Mouse (Mus musculus): ENCODE data around the gene Sppl3. TPM values are rescaled to one million over a fixed set of nuclear protein-coding genes. Genes with fewer than 3 reads are reported as not detected.

Gene Sppl3
- 89.8 and 91.5 TPM in 2 replicates for polyA plus RNA-seq (2012; rRNA removed)

GRCm38 (mm10) chr5:115010577-115011216, at the start of gene Sppl3:
Sppl3 (plus strand) TSS chr5:115011137.

GRCm38 (mm10) chr5:114970824-114971227, 40.1 kb upstream of the Sppl3 start, which contains the start of gene Hnf1a:
Hnf1a (minus strand) TSS chr5:114971094.

GRCm38 (mm10) chr5:115098195-115098594, 87.3 kb downstream of the Sppl3 start, which contains the start of gene Gm10401:
Gm10401 (minus strand) TSS chr5:115098295.

GRCm38 (mm10) chr5:115118961-115119570, 108.1 kb downstream of the Sppl3 start, which contains the start of gene Acads:
Acads (minus strand) TSS chr5:115119346.

GRCm38 (mm10) chr5:115134234-115135165, 123.6 kb downstream of the Sppl3 start, which contains the start of gene Unc119b:
Unc119b (minus strand) TSS chr5:115134975.

Other genes with a start within 250 kb of the Sppl3 start
- 57.2 and 57.7 TPM in 2 replicates for gene Ankrd13a, start 236.5 kb upstream of the Sppl3 start, polyA plus RNA-seq (2012; rRNA removed)
- gene Git2, start 235.6 kb upstream of the Sppl3 start, polyA plus RNA-seq (2012; rRNA removed) = 54.3 and 57.1 TPM in 2 replicates
- 197 and 217 TPM in 2 replicates for gene 1500011B03Rik, start 187.7 kb upstream of the Sppl3 start, polyA plus RNA-seq (2012; rRNA removed)
- gene 4930519G04Rik, start 157.5 kb upstream of the Sppl3 start, polyA plus RNA-seq (2012; rRNA removed) = not detected in 2 replicates
- 1.2 and 1.3 TPM in 2 replicates for gene Gm9936, start 152.5 kb upstream of the Sppl3 start, polyA plus RNA-seq (2012; rRNA removed)
- gene Oasl2, start 114.2 kb upstream of the Sppl3 start, polyA plus RNA-seq (2012; rRNA removed) = 7.0 and 9.1 TPM in 2 replicates
- gene Oasl1, start 87.9 kb upstream of the Sppl3 start, polyA plus RNA-seq (2012; rRNA removed) = 1.8 and 2.8 TPM in 2 replicates
- 76.5 and 77.6 TPM in 2 replicates for gene 2210016L21Rik, start 69.0 kb upstream of the Sppl3 start, polyA plus RNA-seq (2012; rRNA removed)
- gene Hnf1a, start 40.0 kb upstream of the Sppl3 start, polyA plus RNA-seq (2012; rRNA removed) = not detected in 2 replicates
- gene Gm10401, start 87.2 kb downstream of the Sppl3 start, polyA plus RNA-seq (2012; rRNA removed) = 0.19 and 0.20 TPM in 2 replicates
- 29.9 and 30.9 TPM in 2 replicates for gene Acads, start 108.2 kb downstream of the Sppl3 start, polyA plus RNA-seq (2012; rRNA removed)
- gene Unc119b, start 123.8 kb downstream of the Sppl3 start, polyA plus RNA-seq (2012; rRNA removed) = 46.4 and 52.1 TPM in 2 replicates
- 69.9 and 98.4 TPM in 2 replicates for gene Mlec, start 147.0 kb downstream of the Sppl3 start, polyA plus RNA-seq (2012; rRNA removed)
- gene Cabp1, start 183.2 kb downstream of the Sppl3 start, polyA plus RNA-seq (2012; rRNA removed) = 37.2 and 51.3 TPM in 2 replicates
- 61.1 and 61.6 TPM in 2 replicates for gene Pop5, start 224.7 kb downstream of the Sppl3 start, polyA plus RNA-seq (2012; rRNA removed)

All from central nervous system, embryonic 14 days (tissue).